Mouse (Mus musculus): ENCODE results near the gene Cd6.

The Cd6 gene

GRCm38 (mm10) chr19:10799155-10799554 lies 30.7 kb downstream of the Cd6 start:
- peak; percentile 31 for DNase-seq

DNA sequence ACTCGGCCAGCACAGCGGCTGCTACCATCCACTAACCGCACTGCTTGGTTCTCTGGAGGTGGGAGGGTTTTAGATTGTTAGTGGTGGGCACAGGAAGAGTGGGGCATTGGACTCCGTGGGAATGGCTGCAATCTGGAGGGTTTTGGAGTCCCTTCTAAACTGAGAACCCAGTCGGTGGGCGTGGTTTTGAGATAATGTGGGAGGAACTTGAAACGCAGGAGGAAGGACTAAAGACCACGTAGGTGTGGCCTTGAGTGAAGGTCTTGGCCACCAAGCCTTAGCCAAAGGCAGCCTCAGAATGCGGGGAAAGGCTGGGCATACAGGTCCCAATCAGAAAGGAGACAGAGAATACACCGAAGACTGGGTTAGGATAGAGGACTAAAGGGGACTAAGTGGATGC lies 31.3 kb downstream of the Cd6 start:
- peak; percentile 32 for DNase-seq

GRCm38 (mm10) chr19:10794916-10795315 lies 34.9 kb downstream of the Cd6 start:
- DNase-seq: peak; percentile 45

DNA sequence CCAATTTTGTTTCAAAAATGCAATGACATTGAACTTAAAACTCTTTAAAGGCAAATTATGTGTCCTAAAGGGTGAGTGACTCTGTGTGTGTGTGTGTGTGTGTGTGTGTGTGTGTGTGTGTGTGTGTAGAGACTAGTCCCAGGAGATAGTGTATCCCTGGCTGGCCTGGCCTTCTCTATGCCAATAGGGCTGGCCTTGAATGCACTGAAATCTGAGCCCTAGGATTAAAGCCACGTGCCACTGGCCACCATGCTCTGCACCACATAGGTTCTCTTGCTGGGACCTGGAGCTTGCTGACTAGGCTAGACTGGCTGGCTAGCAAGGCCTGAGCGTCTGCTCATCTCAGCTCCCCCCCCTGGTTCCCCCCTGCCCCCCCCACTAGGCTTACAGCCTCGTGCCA lies 36.8 kb downstream of the Cd6 start:
- no peak for DNase-seq

GRCm38 (mm10) chr19:10790323-10790722 lies 39.5 kb downstream of the Cd6 start:
- DNase-seq: peak; percentile 16

- DNase-seq: peak; percentile 26
Observed at GRCm38 (mm10) chr19:10788242-10788641, 41.6 kb downstream of the Cd6 start.

GRCm38 (mm10) chr19:10787406-10787805 lies 42.5 kb downstream of the Cd6 start:
- DNase-seq: peak; percentile 38

DNA sequence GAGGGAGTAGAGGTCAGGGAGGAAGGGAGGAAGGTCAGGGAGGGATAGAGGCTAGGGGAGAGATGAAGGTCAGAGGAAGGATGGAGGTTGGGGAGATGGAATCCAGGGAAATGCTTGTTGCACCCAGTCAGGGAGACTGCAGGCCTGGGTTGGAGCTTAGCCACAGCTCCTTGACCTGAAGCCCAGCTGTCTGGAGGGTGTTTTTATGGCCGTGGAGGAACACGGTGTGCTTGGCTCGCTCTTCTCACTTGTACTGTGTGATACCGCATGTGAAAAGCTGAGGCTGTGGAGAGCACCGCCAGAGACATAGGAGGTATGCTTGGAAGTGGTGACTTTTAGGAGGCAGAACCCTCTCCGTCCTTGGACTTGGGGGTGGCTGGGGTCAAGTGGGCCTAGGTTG lies 43.1 kb downstream of the Cd6 start:
- no peak for DNase-seq

GRCm38 (mm10) chr19:10784796-10785459 lies 44.9 kb downstream of the Cd6 start:
- peak; percentile 76 for DNase-seq

- no peak for DNase-seq
Observed at GRCm38 (mm10) chr19:10784061-10784460, 45.8 kb downstream of the Cd6 start.

DNA sequence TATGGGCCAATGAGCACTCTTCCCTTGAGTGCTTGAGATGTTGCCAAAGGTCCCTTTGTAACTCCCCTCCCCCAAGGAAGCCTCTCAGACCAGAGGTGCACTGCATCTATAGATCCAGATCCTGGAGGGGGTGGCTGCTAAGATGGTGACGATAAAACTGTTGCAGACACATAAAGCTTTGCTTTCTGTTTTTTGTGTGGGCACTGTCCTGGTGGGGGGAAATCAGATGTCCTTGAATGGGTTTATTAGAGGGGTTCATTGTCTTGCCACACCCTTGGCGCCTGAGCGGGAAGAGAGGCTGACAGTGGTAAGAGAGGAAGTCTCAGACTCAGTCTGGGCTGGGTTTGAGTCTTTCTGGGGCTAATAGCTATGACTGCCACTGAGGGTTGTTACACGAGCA lies 46.7 kb downstream of the Cd6 start:
- peak; percentile 30 for DNase-seq

DNA sequence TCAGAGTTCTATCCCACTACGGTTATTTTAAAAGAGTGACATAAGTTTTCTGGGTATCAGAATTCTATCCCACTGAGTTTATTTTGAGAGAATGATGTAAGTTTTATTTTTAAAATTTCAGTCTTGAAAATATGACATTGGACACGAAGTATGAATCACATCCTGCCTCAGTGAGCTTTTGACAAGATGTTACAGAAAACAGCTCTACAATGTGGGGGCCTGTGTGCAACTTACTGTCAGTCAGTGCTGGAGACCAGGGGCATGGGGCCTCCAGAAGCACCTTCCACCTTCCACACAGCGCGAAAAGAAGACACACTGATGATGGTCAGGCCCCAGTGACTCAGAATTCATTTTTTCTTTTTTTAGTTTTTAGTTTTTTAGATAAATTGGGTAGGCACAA lies 48.2 kb downstream of the Cd6 start:
- no peak for DNase-seq

DNA sequence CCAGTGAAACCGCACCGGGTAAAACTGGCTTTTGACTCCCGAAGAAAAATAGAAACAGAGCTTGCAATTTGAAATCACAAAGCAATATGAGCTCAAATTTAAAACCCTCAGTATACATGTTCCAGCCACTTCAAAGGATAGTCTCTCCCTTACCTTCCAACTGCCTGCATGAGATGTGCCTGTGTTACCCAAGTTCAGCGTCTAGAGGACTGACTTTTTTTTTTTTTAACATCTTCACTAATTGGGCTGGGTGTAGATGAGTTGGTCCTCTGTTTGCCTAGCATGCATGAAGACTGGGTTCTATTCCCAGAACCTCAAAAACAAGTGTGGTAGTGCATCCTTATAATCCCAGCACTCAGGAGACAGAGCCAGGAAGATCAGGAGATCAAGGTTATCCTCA lies 53.0 kb downstream of the Cd6 start:
- DNase-seq: no peak

- DNase-seq: no peak
Observed at GRCm38 (mm10) chr19:10774141-10774540, 55.7 kb downstream of the Cd6 start.

DNA sequence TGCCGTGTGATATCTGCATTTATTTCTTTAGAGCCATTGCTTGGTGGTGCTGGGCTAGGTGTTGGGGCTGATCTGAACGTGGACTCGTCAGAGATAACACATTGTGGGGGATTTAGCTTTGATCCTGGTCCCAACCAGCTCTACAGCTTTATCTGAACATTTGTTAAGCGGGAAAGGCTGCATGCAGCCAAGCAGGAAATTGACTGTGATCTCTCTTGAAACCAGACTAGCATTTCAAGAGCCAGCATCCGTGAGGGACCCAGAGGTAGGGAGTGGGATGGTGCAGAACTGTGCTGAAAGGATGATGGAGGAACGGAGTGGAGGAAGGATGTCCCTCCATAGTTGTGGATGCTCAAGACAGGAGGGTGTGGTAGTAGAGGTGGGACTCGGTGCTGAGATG lies 56.5 kb downstream of the Cd6 start:
- DNase-seq: no peak

- DNase-seq: no peak
Observed at GRCm38 (mm10) chr19:10772866-10773265, 57.0 kb downstream of the Cd6 start.

DNA sequence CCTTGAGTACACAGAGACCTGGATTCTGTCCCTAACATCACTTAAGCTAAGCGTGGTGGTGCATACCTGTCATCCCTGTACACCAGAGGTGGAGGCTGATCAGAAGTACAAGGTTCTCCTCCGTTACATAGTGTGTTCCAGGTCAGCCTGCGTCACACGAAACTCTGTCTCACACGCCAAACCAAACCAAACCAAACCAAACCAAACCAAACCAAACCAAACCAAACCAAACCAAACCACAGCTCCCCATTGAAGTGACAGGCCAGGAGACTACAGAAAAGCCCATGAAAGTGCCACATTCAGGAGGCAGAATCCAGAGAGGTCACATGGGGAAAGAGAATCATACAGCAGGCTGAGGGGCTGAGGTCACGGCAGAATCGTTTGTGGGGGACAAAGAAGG lies 57.9 kb downstream of the Cd6 start:
- no peak for DNase-seq

DNA sequence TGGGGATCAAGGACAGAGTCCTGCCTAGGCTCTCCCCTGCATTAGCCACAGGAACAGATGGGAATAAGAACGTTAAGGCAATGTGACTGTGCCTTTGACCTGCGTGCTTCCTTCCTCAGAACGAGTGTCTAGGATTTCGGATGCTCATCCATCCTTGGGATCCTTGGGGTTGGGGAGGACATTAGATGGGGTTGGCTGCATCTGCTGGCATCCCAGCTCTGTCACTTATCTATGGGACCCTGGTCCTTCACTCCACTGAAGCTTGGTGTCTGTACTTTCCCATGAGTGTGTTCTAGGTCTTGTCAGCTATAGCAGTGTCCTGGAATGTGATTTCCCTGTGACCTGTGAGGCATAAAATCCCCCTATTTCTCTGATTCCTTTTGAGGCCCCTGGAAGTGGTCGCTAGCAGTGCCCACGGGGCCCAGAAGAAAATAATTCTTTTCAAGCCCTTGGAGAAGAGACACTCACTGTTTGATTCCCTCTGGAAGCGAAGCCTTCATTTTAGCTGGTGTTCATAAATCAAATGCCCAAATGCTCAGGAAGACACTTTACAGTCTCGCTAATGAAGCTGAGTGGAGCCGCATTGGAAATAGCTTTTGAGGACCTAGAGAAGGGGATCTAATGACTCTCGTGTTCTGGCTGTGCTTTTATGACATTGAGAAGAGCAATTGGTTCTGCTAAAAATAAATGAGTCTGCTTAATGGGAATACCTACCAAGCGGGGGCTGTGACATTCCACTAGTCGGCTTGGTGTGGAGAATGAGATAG lies 60.2 kb downstream of the Cd6 start:
- DNase-seq: no peak

DNA sequence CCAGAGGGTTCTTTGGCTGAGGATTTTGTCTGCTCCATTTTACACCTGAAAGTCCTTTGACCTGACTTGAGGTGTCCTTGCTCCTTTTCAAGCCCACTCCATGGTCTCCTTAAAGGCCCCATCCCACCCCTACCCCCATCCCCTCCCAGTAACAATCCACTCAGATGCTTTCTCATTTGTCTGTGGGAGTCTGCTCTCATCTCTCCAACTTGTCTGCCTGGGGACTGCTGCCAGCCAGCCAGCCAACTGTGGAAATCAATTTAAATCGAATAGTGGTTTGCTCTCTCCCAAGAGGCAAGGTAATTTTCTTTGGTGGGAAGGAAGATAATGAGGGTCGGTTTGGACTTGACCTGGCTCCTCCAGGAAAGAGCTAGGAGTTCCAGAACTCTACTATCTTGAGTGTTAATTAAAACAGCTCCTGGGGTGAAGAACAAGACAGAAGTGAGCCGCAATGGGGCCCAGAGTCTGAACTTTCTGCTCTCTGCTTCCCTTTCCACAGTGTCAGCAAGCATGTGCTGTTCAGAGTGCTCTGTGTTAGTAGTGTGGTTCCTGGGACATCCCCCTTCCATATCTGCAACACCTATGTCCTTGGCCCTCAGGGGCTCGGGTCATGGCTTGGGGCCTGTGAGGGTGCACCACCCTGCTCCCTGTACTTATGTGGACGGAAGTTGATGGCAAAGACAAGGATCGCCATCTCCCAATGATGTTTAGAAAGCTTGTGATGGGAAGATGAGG lies 61.0 kb downstream of the Cd6 start:
- DNase-seq: no peak

GRCm38 (mm10) chr19:10767631-10768030 lies 62.2 kb downstream of the Cd6 start:
- DNase-seq: peak; percentile 91

- DNase-seq: peak; percentile 52
Observed at GRCm38 (mm10) chr19:10763381-10764031, 66.4 kb downstream of the Cd6 start.

DNA sequence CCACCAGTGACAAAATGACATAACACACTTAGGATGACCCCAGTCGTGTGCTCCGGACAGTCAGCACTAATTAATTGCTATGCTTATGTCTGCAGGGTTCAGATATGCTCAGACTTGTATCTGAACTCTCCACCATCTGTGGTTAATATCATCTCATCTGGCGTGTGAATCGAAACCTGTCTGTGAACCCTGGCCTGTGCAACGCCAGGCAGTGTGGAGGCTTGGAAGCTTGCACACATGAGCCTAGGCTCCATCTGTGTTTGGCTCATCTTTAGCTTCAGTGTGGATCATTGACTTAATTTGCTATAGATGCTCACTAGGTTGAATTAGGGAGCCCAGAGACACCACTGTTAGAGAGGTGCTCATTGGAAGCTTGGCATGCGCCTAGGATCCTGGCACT lies 67.4 kb downstream of the Cd6 start:
- DNase-seq: peak; percentile 51

GRCm38 (mm10) chr19:10761794-10762415 lies 68.0 kb downstream of the Cd6 start:
- peak; percentile 52 for DNase-seq
